ENCODE assay signal across 8 mouse cellular contexts in genomic region chr17:14545822-14546473, GRCm38 (mm10).
DNase-seq lines count a peak whose midpoint lies in the region; ATAC-seq and TF ChIP-seq lines count a peak whose summit lies in the region.

No protein-coding gene starts in this region.

- H3K27ac ChIP-seq in intestine, postnatal 0 days (ENCODE audit: low read depth, low read length): no peak overlapping the region
- no peak overlapping the region for H3K27ac ChIP-seq in limb, embryonic 15.5 days
- H3K27ac ChIP-seq in neural tube, embryonic 12.5 days: no peak overlapping the region

- ATAC-seq in monocyte, adult 5-6 weeks (replicated peaks; ENCODE audit: insufficient number of reproducible peaks, low FRiP score, low TSS enrichment, poor library complexity, severe bottlenecking): no peak
- no peak for ATAC-seq in intestine, postnatal 0 days
- ATAC-seq in limb, embryonic 15.5 days (ENCODE audit: insufficient number of reproducible peaks, low FRiP score, low TSS enrichment, low read depth): 0 out of 2 replicates have a peak, but pooled peaks have one; percentile 55
- ATAC-seq in neural tube, embryonic 12.5 days (ENCODE audit: low FRiP score, low read depth): peak; percentile 53

- H3K4me3 ChIP-seq in intestine, postnatal 0 days (ENCODE audit: low read depth, low read length): no peak overlapping the region
- no peak overlapping the region for H3K4me3 ChIP-seq in limb, embryonic 15.5 days
- H3K4me3 ChIP-seq in neural tube, embryonic 12.5 days: no peak overlapping the region

- DNase-seq in monocyte, adult 2 months (ENCODE audit: low read depth in 1 of 2, low spot score in 2 of 2): peak; percentile 11 to 20
- peak; percentile 83 for DNase-seq in embryo, embryonic 10.5 days (ENCODE audit: low spot score)
- DNase-seq in gastrocnemius, postnatal 25 days: peak; percentile 85
- peak; percentile 23 to 26 for DNase-seq in thymus, adult 18-20 months

- H3K9ac ChIP-seq in intestine, postnatal 0 days (ENCODE audit: low read depth, low read length): no peak overlapping the region
- H3K9ac ChIP-seq in limb, embryonic 15.5 days: no peak overlapping the region
- H3K9ac ChIP-seq in neural tube, embryonic 12.5 days: no peak overlapping the region

- no peaks in the 10 kb centered on the region for H3K4me1 ChIP-seq in intestine, postnatal 0 days (replicated peaks; ENCODE audit: control insufficient read depth, insufficient read depth, low read length)
- no peaks in the 10 kb centered on the region for H3K4me1 ChIP-seq in limb, embryonic 15.5 days
- no peaks in the 10 kb centered on the region for H3K4me1 ChIP-seq in neural tube, embryonic 12.5 days

- peak; percentile 82 for TF ChIP-seq CTCF in intestine, postnatal 0 days (IDR thresholded peaks at IDR 0.05; ENCODE audit: low read depth)

- no peak overlapping the region for H3K4me2 ChIP-seq in intestine, postnatal 0 days (replicated peaks; ENCODE audit: low read depth)
- H3K4me2 ChIP-seq in limb, embryonic 15.5 days: no peak overlapping the region
- peak overlapping the region; percentile 3; the same call in 1 of the 2 replicates for H3K4me2 ChIP-seq in neural tube, embryonic 12.5 days (replicated peaks)

- H3K36me3 ChIP-seq in intestine, postnatal 0 days (ENCODE audit: control insufficient read depth, insufficient read depth): no peaks in the 10 kb centered on the region
- no peaks in the 10 kb centered on the region for H3K36me3 ChIP-seq in limb, embryonic 15.5 days
- H3K36me3 ChIP-seq in neural tube, embryonic 12.5 days: no peaks in the 10 kb centered on the region

- no peaks in the 10 kb centered on the region for H3K27me3 ChIP-seq in intestine, postnatal 0 days (replicated peaks; ENCODE audit: control insufficient read depth, insufficient read depth, low read length)
- H3K27me3 ChIP-seq in limb, embryonic 15.5 days: no peaks in the 10 kb centered on the region
- no peaks in the 10 kb centered on the region for H3K27me3 ChIP-seq in neural tube, embryonic 12.5 days (replicated peaks)

- WGBS in intestine, postnatal 0 days: 42% methylated on average over 16 of the region's 16 CpGs
- 29% methylated on average over 16 of the region's 16 CpGs for WGBS in limb, embryonic 15.5 days
- WGBS in neural tube, embryonic 12.5 days: 34% methylated on average over 16 of the region's 16 CpGs

- 0 out of 2 replicates have a peak, but pooled peaks cover 2% of the 10 kb centered on the region for H3K9me3 ChIP-seq in intestine, postnatal 0 days (ENCODE audit: control insufficient read depth)
- H3K9me3 ChIP-seq in limb, embryonic 15.5 days: no peaks in the 10 kb centered on the region
- H3K9me3 ChIP-seq in neural tube, embryonic 12.5 days: peaks cover 12% of the 10 kb centered on the region

Comparison
In these comparisons a context has a peak if more than half of its experiments do, and no peak if none do; other contexts are left out.
1. DNase-seq: peak in every context shown above with its lines; median percentile 85 in gastrocnemius, postnatal 25 days; 83 in embryo, embryonic 10.5 days; 24 in thymus, adult 18-20 months; 16 in monocyte, adult 2 months.
2. ATAC-seq: peak in limb, embryonic 15.5 days (single experiment) and neural tube, embryonic 12.5 days (single experiment); none in monocyte, adult 5-6 weeks (single experiment) and intestine, postnatal 0 days (single experiment).